Mouse (Mus musculus) limb, embryonic 10.5 days (tissue): Measurements from ENCODE around the gene Med24. TPM values are rescaled to one million over a fixed set of nuclear protein-coding genes. Genes with fewer than 3 reads are reported as not detected.
A peak's percentile ranks its signal among the peaks of the same experiment; 100 is the strongest.
"Not testable (repeated sequence)": the region's sequence is repeated elsewhere in the genome, so short reads cannot be mapped to it uniquely, and the experiment has no call there.

ENCODE experiments used
- DNase-seq: peaks from one replicate; pipeline ENCODE4 v3.0.0-alpha.2; 2017; ENCODE audit warnings: low spot score
- H3K27ac ChIP-seq: fragments of 300-500 bp; sonication (generic); 2 replicates; pipeline ENCODE4 v1.5.1; 2016; ENCODE audit warnings: mild to moderate bottlenecking
- H3K27me3 ChIP-seq: fragments of 300-500 bp; sonication (generic); 2 replicates; pipeline ENCODE4 v1.6.1; 2016; ENCODE audit warnings: low read depth, mild to moderate bottlenecking; ENCODE audit not compliant: poor library complexity, severe bottlenecking
- H3K36me3 ChIP-seq: fragments of 300-500 bp; sonication (generic); 2 replicates; pipeline ENCODE4 v1.6.1; 2016; ENCODE audit warnings: mild to moderate bottlenecking, moderate library complexity
- H3K4me1 ChIP-seq: fragments of 300-500 bp; sonication (generic); 2 replicates; pipeline ENCODE4 v1.6.1; 2016
- H3K4me3 ChIP-seq: fragments of 300-500 bp; sonication (generic); 2 replicates; pipeline ENCODE4 v1.5.1; 2016; ENCODE audit warnings: mild to moderate bottlenecking, moderate library complexity
- H3K9me3 ChIP-seq: fragments of 300-500 bp; sonication (generic); replicated peaks from 2 replicates; pipeline ENCODE4 v1.6.1; 2016; ENCODE audit warnings: mild to moderate bottlenecking
- WGBS: fragments of 180-500 bp; shearing (Covaris S2); methylation state at CpG from one replicate; pipeline ENCODE4 v1.1.7; 2016; 5-methylcytosine and 5-hydroxymethylcytosine counted together
- polyA plus RNA-seq: library from polyadenylated mRNA; unstranded; fragments of >200 nt; fragmentation: Nextera tagmentation; extraction: Ambion mirVana; gene quantifications from 2 replicates; pipeline ENCODE4 v1.2.1, GENCODE M21; 2016

Gene Med24
- polyA plus RNA-seq, 1 experiment from 2014 or later, result 82.6 TPM

DNA sequence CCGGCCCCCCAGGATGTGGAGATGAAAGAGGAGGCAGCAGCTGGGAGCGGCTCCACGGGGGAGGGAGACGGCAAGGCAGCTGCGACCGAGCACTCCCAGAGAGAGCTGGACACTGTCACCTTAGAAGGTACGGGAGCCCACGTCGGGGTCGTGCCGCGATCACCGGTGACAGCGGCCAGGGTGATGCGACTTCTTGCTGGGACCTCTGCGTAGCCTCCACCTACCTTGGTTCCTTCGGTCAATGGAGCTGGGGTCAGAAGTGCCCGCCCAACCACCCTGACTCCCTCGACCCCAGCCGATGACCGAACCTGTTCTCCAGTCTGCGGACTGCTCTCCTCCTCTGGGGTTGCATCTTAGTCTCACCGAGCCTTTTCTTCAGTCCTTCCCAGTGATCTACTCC is 46.4 kb downstream of the Med24 start:
- H3K9me3 ChIP-seq, result no peaks in the 10 kb centered on the region
- peak overlapping the region; percentile 100 for H3K4me3 ChIP-seq
- H3K27ac ChIP-seq, result peak overlapping the region; percentile 95
- WGBS, result under 1% methylated on average over 23 of the region's 23 CpGs
- H3K36me3 ChIP-seq, result peaks cover 34% of the 10 kb centered on the region
- peaks cover 14% of the 10 kb centered on the region for H3K4me1 ChIP-seq
- H3K27me3 ChIP-seq, result no peaks in the 10 kb centered on the region
- no peak for DNase-seq

DNA sequence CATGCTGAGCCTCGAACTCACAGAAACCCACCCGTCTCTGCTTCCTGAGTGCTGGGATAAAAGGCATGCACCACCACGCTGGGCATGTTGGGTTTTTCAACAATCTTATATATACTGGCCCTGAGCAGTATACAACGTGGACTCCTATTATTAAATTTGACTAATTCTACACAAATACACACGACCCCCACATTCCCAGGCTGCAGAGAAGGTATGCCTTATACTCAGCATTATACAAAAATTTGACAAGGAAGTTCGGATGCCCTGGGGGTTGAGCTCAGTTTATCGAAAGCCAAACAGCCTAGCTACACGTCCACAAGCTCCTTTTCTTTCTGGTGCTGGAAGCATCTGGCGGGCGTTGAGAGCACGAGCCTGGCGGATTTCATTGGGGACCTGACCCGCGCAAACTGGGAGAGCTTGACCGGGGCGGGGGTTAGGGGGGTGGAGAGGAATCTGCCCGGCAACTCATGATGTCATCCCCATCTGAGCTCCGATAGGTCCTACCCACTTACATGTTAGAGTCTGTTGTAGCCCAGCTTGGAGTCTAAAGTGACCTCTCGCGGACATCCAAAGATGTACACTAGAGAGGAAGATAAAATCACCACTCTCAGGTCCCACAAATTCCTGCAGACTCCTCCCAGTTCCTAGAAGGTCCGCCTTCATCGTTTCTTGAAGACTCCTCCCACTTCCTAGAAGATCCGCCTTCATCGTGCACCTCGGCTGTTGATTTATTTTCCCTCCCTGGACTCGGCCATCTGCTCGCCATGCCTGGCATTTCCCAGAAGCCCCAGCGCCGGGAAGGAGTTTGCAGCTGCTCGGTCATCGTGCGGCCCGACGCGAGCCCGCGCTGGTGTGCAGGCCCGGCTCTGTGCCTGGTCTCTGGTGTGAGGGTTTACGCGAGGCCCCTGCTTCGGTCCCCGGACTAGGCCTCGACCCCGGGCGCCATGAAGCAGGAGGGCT is 47.2 kb downstream of the Med24 start, which contains the start of gene Psmd3:
Gene Psmd3, plus strand, starts transcription at position 769 of the 960 bp plus-strand sequence.
- WGBS, result 7% methylated on average over 45 of the region's 45 CpGs
- Histone ChIP-seq H3K4me1 (peaks cover 14% of the 10 kb centered on the region), H3K9me3 (no peaks in the 10 kb centered on the region), H3K4me3 (peak within 1 kb of the TSS; percentile 100), H3K36me3 (peaks cover 26% of the 10 kb centered on the region), H3K27me3 (no peaks in the 10 kb centered on the region), H3K27ac (peak within 1 kb of the TSS; percentile 95)
- peak; percentile 99 for DNase-seq

DNA sequence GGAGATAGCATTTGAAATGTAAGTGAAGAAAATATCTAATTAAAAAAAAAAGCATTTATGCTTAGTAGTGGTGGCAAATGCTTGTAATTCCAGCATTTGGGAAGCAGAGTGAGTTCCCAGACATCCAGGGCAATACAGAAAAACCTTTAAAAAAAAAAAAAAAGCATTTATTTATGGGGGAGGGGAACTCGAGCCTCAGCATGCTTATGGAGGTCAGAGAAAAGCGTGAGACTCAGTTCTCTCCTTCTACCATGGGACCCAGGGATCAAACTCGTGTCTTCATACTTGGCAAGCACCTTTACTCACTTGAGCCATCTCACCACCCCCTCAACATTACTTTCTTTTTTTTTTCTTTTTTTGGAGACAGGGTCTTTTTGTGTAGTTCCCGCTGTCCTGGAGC is 48.0 kb downstream of the Med24 start:
- Histone ChIP-seq H3K36me3 (peaks cover 17% of the 10 kb centered on the region), H3K4me1 (peaks cover 14% of the 10 kb centered on the region), H3K27ac (no peak overlapping the region), H3K27me3 (no peaks in the 10 kb centered on the region), H3K9me3 (no peaks in the 10 kb centered on the region), H3K4me3 (no peak overlapping the region)
- no peak for DNase-seq
- 80% methylated on average over 4 of the region's 4 CpGs for WGBS

DNA sequence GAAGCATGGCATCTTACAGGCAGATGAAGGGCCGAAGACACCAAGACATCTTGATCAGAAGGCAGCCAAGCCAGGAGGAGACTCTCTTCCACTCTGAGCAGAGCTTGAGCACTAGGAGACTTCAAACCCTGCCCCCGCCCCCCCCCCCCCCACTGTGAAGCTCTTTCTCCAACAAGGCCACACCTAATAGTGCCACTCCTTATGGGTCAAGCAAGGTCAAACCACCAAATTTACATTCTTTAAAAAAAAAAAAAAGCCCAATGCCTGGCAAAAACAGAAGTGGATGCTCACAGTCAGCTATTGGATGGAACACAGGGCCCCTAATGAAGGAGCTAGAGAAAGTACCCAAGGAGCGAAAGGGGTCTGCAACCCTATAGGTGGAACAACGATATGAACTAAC is 48.6 kb downstream of the Med24 start:
- not testable (repeated sequence) for H3K27me3 ChIP-seq, DNase-seq, H3K27ac ChIP-seq, H3K4me3 ChIP-seq, H3K9me3 ChIP-seq
- Histone ChIP-seq H3K36me3 (peaks cover 11% of the 10 kb centered on the region), H3K4me1 (peaks cover 14% of the 10 kb centered on the region)
- 86% methylated on average over 4 of the region's 4 CpGs for WGBS

DNA sequence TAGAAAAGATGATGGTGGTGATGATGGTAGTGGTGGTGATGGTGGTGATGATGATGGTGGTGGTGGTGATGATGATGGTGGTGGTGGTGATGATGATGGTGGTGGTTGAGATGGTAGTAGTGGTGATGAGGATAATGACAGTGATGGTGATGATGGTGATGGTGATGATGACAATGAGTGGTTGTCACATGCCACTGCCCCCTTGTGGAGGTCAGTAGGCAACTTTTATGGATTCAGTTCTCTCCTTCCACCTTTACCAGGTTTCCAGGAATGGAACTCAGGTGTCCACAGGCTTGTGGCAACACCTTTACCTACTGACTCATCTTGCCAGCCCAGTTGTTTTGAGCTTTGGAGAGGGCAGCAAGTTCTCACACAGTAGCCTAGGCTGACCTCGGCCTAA is 49.2 kb downstream of the Med24 start:
- no peak for DNase-seq
- 98% methylated on average over 1 of the region's 1 CpGs for WGBS

DNA sequence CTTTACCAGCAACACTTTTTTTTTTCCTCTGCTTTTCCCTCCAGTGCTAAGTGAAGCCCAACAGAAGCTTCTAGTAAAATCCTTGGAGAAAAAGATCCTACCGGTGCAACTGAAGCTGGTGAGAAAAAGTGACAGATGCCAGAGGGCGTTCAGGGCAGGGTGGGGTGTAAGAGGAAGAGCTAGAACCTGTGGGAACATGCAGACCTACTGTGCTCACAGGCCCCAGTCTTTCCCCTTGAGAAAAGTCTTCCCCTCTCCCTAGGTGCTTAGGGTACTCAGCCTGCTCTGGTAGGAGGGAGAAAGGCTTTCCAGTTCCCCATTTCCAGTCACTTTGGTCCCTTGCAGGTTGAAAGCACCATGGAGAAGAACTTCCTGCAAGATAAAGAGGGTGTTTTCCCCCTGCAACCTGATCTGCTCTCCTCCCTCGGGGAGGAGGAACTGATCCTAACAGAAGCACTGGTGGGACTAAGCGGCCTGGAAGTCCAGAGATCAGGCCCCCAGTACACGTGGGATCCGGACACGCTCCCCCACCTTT is 53.3 kb downstream of the Med24 start:
- Histone ChIP-seq H3K27me3 (0 out of 2 replicates have a peak, but pooled peaks cover 7% of the 10 kb centered on the region), H3K27ac (no peak overlapping the region), H3K4me1 (no peaks in the 10 kb centered on the region), H3K4me3 (no peak overlapping the region), H3K36me3 (no peaks in the 10 kb centered on the region), H3K9me3 (no peaks in the 10 kb centered on the region)
- WGBS, result 46% methylated on average over 7 of the region's 7 CpGs
- DNase-seq, result no peak

More for the DNA sequence above, 49.2 kb downstream of the Med24 start:
- peaks cover 6% of the 10 kb centered on the region for H3K36me3 ChIP-seq
- H3K4me1 ChIP-seq, result peaks cover 14% of the 10 kb centered on the region
- H3K27me3 ChIP-seq, result no peaks in the 10 kb centered on the region
- no peak overlapping the region for H3K27ac ChIP-seq
- no peaks in the 10 kb centered on the region for H3K9me3 ChIP-seq
- H3K4me3 ChIP-seq, result no peak overlapping the region

DNA sequence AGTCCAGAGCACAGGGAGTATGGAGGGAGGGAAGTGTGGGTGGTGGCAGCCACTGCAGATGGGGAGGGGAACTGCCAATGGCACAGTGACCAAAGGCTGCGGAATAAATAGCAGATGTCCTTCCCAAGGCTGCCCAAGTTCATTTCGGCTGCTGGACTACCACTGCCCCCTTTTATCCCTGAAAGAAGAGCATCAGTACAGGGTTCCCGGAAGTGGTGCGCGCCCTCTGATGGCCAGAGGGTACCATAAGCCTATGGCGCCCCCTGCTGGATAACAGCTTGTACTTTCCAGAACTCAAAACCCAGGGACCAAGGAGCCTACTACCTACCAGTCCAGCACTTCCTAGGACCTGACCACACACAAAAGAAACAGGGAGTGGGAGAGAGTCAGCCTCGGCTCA is 56.1 kb downstream of the Med24 start:
- 7% methylated on average over 6 of the region's 7 CpGs for WGBS
- not testable (repeated sequence) for H3K4me3 ChIP-seq, H3K4me1 ChIP-seq, H3K27ac ChIP-seq, H3K9me3 ChIP-seq, H3K36me3 ChIP-seq
- DNase-seq, result peak; percentile 68
- peaks cover 26% of the 10 kb centered on the region for H3K27me3 ChIP-seq

DNA sequence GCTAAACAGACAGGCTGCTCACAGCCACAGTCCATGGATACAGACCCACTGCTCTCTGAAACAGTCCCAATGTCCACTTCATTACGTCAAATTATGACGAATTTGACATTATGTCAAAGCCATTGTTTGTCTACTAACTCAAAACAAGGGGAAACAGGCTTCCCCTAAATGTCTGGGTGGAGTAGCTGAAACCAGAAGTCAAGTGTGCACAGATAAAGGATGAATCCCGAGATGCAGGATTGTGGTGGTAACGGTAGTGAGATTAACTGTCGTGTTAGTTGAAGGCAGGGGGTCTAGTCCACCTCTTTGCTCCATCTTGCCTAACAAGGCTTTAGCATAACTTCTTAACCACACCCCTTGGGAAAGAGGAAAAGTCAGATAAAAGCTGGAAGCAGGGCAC is 56.8 kb downstream of the Med24 start:
- no peaks in the 10 kb centered on the region for H3K4me1 ChIP-seq
- no peaks in the 10 kb centered on the region for H3K36me3 ChIP-seq
- no peak overlapping the region for H3K27ac ChIP-seq
- peaks cover 32% of the 10 kb centered on the region for H3K27me3 ChIP-seq
- 93% methylated on average over 5 of the region's 5 CpGs for WGBS
- H3K9me3 ChIP-seq, result no peaks in the 10 kb centered on the region
- no peak overlapping the region for H3K4me3 ChIP-seq
- DNase-seq, result no peak

DNA sequence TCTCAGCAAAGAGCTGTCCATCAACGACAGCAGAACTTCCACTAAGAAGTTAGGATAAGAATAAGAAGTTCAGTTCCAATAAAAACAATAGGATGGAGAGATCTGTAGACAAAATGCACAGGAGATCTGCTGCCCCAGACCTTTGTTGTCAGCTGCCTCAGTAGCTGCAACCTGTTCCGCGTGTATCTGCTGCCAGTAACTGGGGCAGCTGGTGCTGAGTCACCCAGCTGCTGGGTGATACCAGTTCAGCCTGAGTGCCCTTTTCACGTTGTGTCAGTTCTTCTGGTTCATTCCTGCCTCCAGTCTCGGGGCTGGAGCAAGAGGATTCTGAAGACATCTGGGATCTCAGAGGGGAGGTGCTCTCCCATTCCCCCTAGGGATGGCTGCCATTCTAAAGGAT is 57.4 kb downstream of the Med24 start:
- H3K4me1 ChIP-seq, result no peaks in the 10 kb centered on the region
- 59% methylated on average over 5 of the region's 5 CpGs for WGBS
- peaks cover 39% of the 10 kb centered on the region for H3K27me3 ChIP-seq
- no peak overlapping the region for H3K27ac ChIP-seq
- no peak for DNase-seq
- H3K4me3 ChIP-seq, result no peak overlapping the region
- H3K36me3 ChIP-seq, result no peaks in the 10 kb centered on the region
- no peaks in the 10 kb centered on the region for H3K9me3 ChIP-seq

DNA sequence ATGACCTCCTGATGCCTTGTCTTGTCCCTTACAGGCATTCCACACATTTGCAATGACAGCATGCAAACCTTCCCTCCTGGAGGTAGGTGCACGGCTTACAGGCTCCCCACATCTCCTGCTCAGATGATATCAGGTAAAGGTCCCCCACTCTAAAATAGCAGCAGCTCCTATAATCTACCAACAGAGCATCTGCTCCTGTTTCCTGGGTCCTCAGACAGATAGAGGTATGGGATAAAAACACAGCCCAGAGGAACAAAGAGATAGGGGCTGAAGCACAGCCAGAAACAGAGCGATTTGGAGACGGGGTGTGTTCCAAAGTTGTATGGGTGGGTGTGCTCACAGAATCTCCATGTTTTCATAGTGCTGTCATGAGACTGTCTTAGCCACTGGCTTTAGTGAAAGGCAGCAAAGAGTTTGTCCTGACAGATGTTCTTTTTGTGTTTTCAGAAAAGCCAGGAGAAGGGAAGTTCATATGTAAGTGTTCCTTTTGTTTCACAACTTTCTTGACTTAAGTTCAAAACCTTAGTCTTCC is 57.9 kb downstream of the Med24 start:
- no peaks in the 10 kb centered on the region for H3K36me3 ChIP-seq
- H3K27ac ChIP-seq, result no peak overlapping the region
- no peaks in the 10 kb centered on the region for H3K9me3 ChIP-seq
- H3K4me1 ChIP-seq, result no peaks in the 10 kb centered on the region
- WGBS, result 78% methylated on average over 3 of the region's 3 CpGs
- no peak for DNase-seq
- H3K4me3 ChIP-seq, result no peak overlapping the region
- H3K27me3 ChIP-seq, result peaks cover 44% of the 10 kb centered on the region

DNA sequence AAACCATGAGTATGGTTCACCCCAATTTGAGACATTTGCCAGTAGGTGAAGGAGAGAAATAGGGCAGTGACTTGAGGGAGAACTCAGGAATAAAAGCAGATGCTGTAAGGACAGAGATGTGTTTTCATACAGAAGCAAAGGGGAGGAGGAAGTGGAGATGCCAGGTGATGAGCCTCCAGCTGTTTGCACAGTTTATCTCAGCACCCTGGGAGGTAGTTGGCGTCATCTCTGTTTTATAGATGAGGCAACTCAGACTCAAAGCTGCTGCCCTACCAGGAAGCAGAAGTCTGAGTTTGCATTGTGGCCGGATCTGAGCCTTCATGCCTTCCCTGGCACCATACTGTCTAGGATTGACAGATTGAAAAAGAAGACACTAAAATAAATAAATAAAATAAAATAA is 60.3 kb downstream of the Med24 start:
- no peaks in the 10 kb centered on the region for H3K4me1 ChIP-seq
- H3K9me3 ChIP-seq, result no peaks in the 10 kb centered on the region
- peaks cover 54% of the 10 kb centered on the region for H3K27me3 ChIP-seq
- H3K4me3 ChIP-seq, result no peak overlapping the region
- no peak for DNase-seq
- WGBS, result 67% methylated on average over 2 of the region's 2 CpGs
- no peaks in the 10 kb centered on the region for H3K36me3 ChIP-seq
- H3K27ac ChIP-seq, result no peak overlapping the region

DNA sequence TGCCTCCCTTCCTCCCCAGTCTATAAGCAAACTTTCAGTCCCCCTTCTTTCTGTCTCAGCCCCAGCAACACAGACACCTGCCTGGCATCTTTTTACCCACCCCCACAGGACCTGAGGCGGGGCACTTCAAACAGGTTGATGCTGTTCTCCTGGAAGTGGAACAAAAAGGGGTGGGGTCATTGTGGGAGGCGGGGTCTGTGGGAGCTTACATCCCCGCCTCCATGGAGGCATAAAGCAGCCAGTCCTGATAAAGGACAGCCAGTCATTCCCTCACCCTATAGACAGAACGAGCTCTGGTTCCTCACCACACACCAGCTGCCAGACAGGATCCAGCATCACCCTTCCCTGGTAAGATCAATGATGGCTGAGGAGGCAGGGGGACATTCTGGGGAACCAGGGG is 65.1 kb downstream of the Med24 start, which contains the start of gene Gsdma:
Gene Gsdma, plus strand, starts transcription at position 261 of the 400 bp plus-strand sequence.
- Histone ChIP-seq H3K27me3 (peaks cover 48% of the 10 kb centered on the region), H3K4me1 (no peaks in the 10 kb centered on the region), H3K27ac (no peak within 1 kb of the TSS), H3K4me3 (no peak within 1 kb of the TSS), H3K36me3 (no peaks in the 10 kb centered on the region), H3K9me3 (no peaks in the 10 kb centered on the region)
- DNase-seq, result no peak
- WGBS, result 27% methylated on average over 4 of the region's 4 CpGs

DNA sequence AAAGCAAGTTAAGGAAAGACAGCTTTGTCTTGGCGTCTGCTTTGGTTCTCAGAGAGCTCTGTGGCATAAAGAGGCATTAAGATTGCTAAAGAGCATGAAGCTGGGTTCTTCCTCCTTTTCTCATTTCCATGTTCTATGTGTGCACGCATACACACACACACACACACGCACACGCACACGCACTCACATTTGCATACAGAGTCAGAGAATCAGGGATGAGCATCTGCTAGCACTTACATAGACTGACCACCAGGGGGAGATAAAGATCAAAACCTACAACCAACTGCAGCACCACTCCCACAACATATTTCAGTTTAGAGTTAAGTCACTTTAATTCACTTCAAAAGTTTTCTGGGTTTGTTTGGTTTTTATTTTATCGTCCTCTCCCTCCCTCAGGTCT is 68.7 kb downstream of the Med24 start:
- Histone ChIP-seq H3K36me3 (no peaks in the 10 kb centered on the region), H3K4me3 (no peak overlapping the region), H3K27me3 (peaks cover 19% of the 10 kb centered on the region; the same call in 1 of the 2 replicates), H3K4me1 (no peaks in the 10 kb centered on the region), H3K27ac (no peak overlapping the region), H3K9me3 (no peaks in the 10 kb centered on the region)
- 13% methylated on average over 6 of the region's 6 CpGs for WGBS
- peak; percentile 34 for DNase-seq
